Mouse (Mus musculus) CH12.LX (cell line): ENCODE results near the gene Mettl13. TPM values are rescaled to one million over a fixed set of nuclear protein-coding genes. Genes with fewer than 3 reads are reported as not detected.

Source experiments
- DNase-seq: peaks from one replicate; pipeline ENCODE4 v3.0.0-alpha.2; 2013; ENCODE audit errors: extremely low read depth
- H3K27ac ChIP-seq: 2 replicates; pipeline ENCODE4 v1.5.1; 2012; ENCODE audit warnings: low read depth, mild to moderate bottlenecking, control low read depth, moderate library complexity; ENCODE audit not compliant: insufficient read depth
- H3K27me3 ChIP-seq: replicated peaks from 2 replicates; pipeline ENCODE3; 2012; ENCODE audit warnings: inconsistent platforms
- H3K36me3 ChIP-seq, 2 experiments: replicated peaks in 1 of 2; 2 replicates each; pipeline versions ENCODE3 to v1.6.1; 2012; ENCODE audit warnings: inconsistent platforms in 1 of 2, low read length in 1 of 2, mild to moderate bottlenecking in 1 of 2, mixed read lengths in 1 of 2, moderate library complexity in 1 of 2; ENCODE audit not compliant: control insufficient read depth in 1 of 2, insufficient read depth in 1 of 2
- H3K4me1 ChIP-seq, 2 experiments: 2 replicates each; pipeline ENCODE4 v1.6.1; 2012; ENCODE audit warnings: inconsistent platforms in 1 of 2, moderate library complexity in 1 of 2; ENCODE audit not compliant: insufficient read depth in 2 of 2, control insufficient read depth in 1 of 2
- H3K4me2 ChIP-seq: 2 replicates; pipeline ENCODE4 v1.6.1; 2012; ENCODE audit warnings: low read depth, mild to moderate bottlenecking, control low read depth; ENCODE audit not compliant: poor library complexity, insufficient read depth, severe bottlenecking
- H3K4me3 ChIP-seq, 3 experiments: fragments of 150-350 bp in 1 of 3; sonication (generic) in 1 of 3; replicated peaks in 1 of 3; 2 replicates each; pipeline versions ENCODE3 to v1.5.1; 2011 to 2012; ENCODE audit warnings: low read depth in 2 of 3, low read length in 2 of 3, mild to moderate bottlenecking in 2 of 3, moderate library complexity in 2 of 3, control low read depth in 1 of 3, improper control_type of control experiment in 1 of 3, inconsistent platforms in 1 of 3, mixed read lengths in 1 of 3; ENCODE audit not compliant: poor library complexity in 1 of 3
- H3K79me2 ChIP-seq: replicated peaks from 2 replicates; pipeline ENCODE4 v1.6.1; 2012; ENCODE audit warnings: mild to moderate bottlenecking, moderate library complexity; ENCODE audit not compliant: control insufficient read depth, poor library complexity, insufficient read depth, severe bottlenecking; ENCODE audit errors: extremely low read depth
- H3K9ac ChIP-seq: 2 replicates; pipeline ENCODE4 v1.6.1; 2012; ENCODE audit warnings: low read depth, mild to moderate bottlenecking, control low read depth, moderate library complexity; ENCODE audit not compliant: insufficient read depth
- H3K9me3 ChIP-seq: replicated peaks from 2 replicates; pipeline ENCODE3; 2012; ENCODE audit warnings: low read length, inconsistent platforms, mixed read lengths
- BHLHE40 ChIP-seq: IDR thresholded peaks from 2 replicates; pipeline ENCODE4 v1.6.1; 2011; ENCODE audit warnings: mild to moderate bottlenecking, low read depth, low read length, improper control_type of control experiment
- CHD1 ChIP-seq: IDR thresholded peaks from 2 replicates; pipeline ENCODE4 v1.6.1; 2012; ENCODE audit warnings: low read depth, low read length, improper control_type of control experiment, inconsistent platforms
- E2F4 ChIP-seq: IDR thresholded peaks from 2 replicates; pipeline ENCODE4 v1.6.1; 2011; ENCODE audit warnings: low read depth, low read length, improper control_type of control experiment; ENCODE audit not compliant: insufficient replicate concordance
- ELF1 ChIP-seq: IDR thresholded peaks from 2 replicates; pipeline ENCODE4 v1.6.1; 2014; ENCODE audit warnings: low read depth, mild to moderate bottlenecking, inconsistent platforms, low read length, improper control_type of control experiment
- EP300 ChIP-seq: IDR thresholded peaks from 2 replicates; pipeline ENCODE4 v1.6.1; 2011; ENCODE audit warnings: low read length, improper control_type of control experiment
- GABPA ChIP-seq: IDR thresholded peaks from 2 replicates; pipeline ENCODE4 v1.6.1; 2012; ENCODE audit warnings: low read depth, low read length, improper control_type of control experiment, inconsistent platforms; ENCODE audit not compliant: insufficient replicate concordance
- IRF4 ChIP-seq: IDR thresholded peaks from 2 replicates; pipeline ENCODE4 v1.6.1; 2014; ENCODE audit warnings: low read depth, mild to moderate bottlenecking, inconsistent platforms, low read length, improper control_type of control experiment
- JUN ChIP-seq: IDR thresholded peaks from 2 replicates; pipeline ENCODE4 v1.6.1; 2011; ENCODE audit warnings: low read depth, mild to moderate bottlenecking, low read length, improper control_type of control experiment, moderate library complexity; ENCODE audit not compliant: insufficient read depth
- KAT2A ChIP-seq: IDR thresholded peaks from 2 replicates; pipeline ENCODE4 v1.6.1; 2012; ENCODE audit warnings: low read length, improper control_type of control experiment, inconsistent platforms; ENCODE audit not compliant: insufficient replicate concordance
- MAX ChIP-seq: IDR thresholded peaks from 2 replicates; pipeline ENCODE4 v1.6.1; 2011; ENCODE audit warnings: low read length, improper control_type of control experiment
- MAZ ChIP-seq: IDR thresholded peaks from 2 replicates; pipeline ENCODE4 v1.6.1; 2012; ENCODE audit warnings: low read depth, mild to moderate bottlenecking, inconsistent platforms, low read length, improper control_type of control experiment, moderate library complexity
- MEF2A ChIP-seq: IDR thresholded peaks from 2 replicates; pipeline ENCODE4 v1.6.1; 2014; ENCODE audit warnings: low read depth, mild to moderate bottlenecking, inconsistent platforms, low read length, improper control_type of control experiment, borderline replicate concordance
- NELFE ChIP-seq: IDR thresholded peaks from 2 replicates; pipeline ENCODE4 v1.6.1; 2011; ENCODE audit warnings: low read depth, low read length, improper control_type of control experiment
- NRF1 ChIP-seq: IDR thresholded peaks from 2 replicates; pipeline ENCODE4 v1.6.1; 2014; ENCODE audit warnings: low read depth, mild to moderate bottlenecking, inconsistent platforms, low read length, improper control_type of control experiment, moderate library complexity
- PAX5 ChIP-seq: IDR thresholded peaks from 2 replicates; pipeline ENCODE4 v1.6.1; 2012; ENCODE audit warnings: low read length, inconsistent platforms, mixed read lengths
- POLR2A ChIP-seq: IDR thresholded peaks from 2 replicates; pipeline ENCODE4 v1.6.1; 2011; ENCODE audit warnings: low read depth, mild to moderate bottlenecking, improper control_type of control experiment, low read length
- RCOR1 ChIP-seq: conservative IDR thresholded peaks from 2 replicates; pipeline ENCODE4 v1.6.1; 2012; ENCODE audit warnings: low read depth, mild to moderate bottlenecking, inconsistent platforms, low read length, improper control_type of control experiment
- SIN3A ChIP-seq: IDR thresholded peaks from 2 replicates; pipeline ENCODE4 v1.6.1; 2012; ENCODE audit warnings: low read length, improper control_type of control experiment, inconsistent platforms
- TBP ChIP-seq: conservative IDR thresholded peaks from 2 replicates; pipeline ENCODE4 v1.6.1; 2011; ENCODE audit warnings: low read depth, low read length, improper control_type of control experiment
- USF1 ChIP-seq: IDR thresholded peaks from 2 replicates; pipeline ENCODE4 v1.6.1; 2014; ENCODE audit warnings: low read depth, mild to moderate bottlenecking, inconsistent platforms, low read length, improper control_type of control experiment
- ZC3H11A ChIP-seq: IDR thresholded peaks from 2 replicates; pipeline ENCODE4 v1.6.1; 2012; ENCODE audit warnings: low read depth, mild to moderate bottlenecking, inconsistent platforms, low read length, improper control_type of control experiment
- ZKSCAN1 ChIP-seq: IDR thresholded peaks from 2 replicates; pipeline ENCODE4 v1.6.1; 2012; ENCODE audit warnings: low read depth, inconsistent platforms, low read length, improper control_type of control experiment, borderline replicate concordance
- dilution Hi-C: fragments of 300-500 bp; cut with MboI; formaldehyde crosslinking; loops from 2 replicates; pipeline ENCODE4 v1.14.3; 2020; ENCODE audit warnings: low sequenced_read_pairs; ENCODE audit not compliant: extremely low pct_unique_long_range_greater_than_20kb, extremely low pct_ligation_motif_present
- in situ Hi-C: fragments of 300-500 bp; cut with MboI; formaldehyde crosslinking; loops from 3 replicates; pipeline ENCODE4 v1.14.3; 2019; ENCODE audit warnings: low sequenced_read_pairs, low pct_ligation_motif_present, low pct_unique_long_range_greater_than_20kb, mixed read lengths
- polyA plus RNA-seq: library from polyadenylated mRNA; unstranded; fragments of >175 nt; gene quantifications from 2 replicates; pipeline ENCODE4 v1.2.1, GENCODE M21; 2012; ENCODE audit warnings: low read depth; ENCODE audit not compliant: insufficient read length
- total RNA-seq, 2 experiments: library from RNA; depleted of rRNA; stranded (reverse); fragments of 300-350 nt in 1 of 2; fragments of >200 nt in 1 of 2; gene quantifications; 2 replicates each; pipeline ENCODE4 v1.2.3; 2012 to 2014

Mettl13 gene
- total and polyA plus RNA-seq, 3 experiments = 22.8 to 58.5 (median 23.8) TPM

GRCm38 (mm10) chr1:162590415-162590997 is 42.2 kb upstream of the Mettl13 start:
- TF ChIP-seq RCOR1 (no peak), SIN3A (no peak), USF1 (no peak), POLR2A (no peak), PAX5 (no peak), ZC3H11A (no peak), BHLHE40 (no peak), KAT2A (no peak), MAZ (no peak), GABPA (no peak), ELF1 (no peak), JUN (no peak), IRF4 (no peak), EP300 (no peak), ZKSCAN1 (no peak)
- TF ChIP-seq, all 38 proteins: peak for 0
- Histone ChIP-seq H3K4me1 (no peaks in the 10 kb centered on the region), H3K4me3 (no peak overlapping the region), H3K9me3 (no peaks in the 10 kb centered on the region), H3K4me2 (no peak overlapping the region), H3K27ac (no peak overlapping the region), H3K79me2 (no peaks in the 10 kb centered on the region; the same call in 1 of the 2 replicates), H3K36me3 (peaks cover 28 to 71% of the 10 kb centered on the region in 2 experiments), H3K27me3 (no peaks in the 10 kb centered on the region), H3K9ac (no peak overlapping the region)
- dilution Hi-C loops = no loop called here
- no peak for DNase-seq
- in situ Hi-C loops = no loop called here

GRCm38 (mm10) chr1:162589443-162589842 is 41.1 kb upstream of the Mettl13 start:
- Histone ChIP-seq H3K79me2 (no peaks in the 10 kb centered on the region; the same call in 1 of the 2 replicates), H3K9ac (no peak overlapping the region), H3K4me3 (no peak overlapping the region), H3K27ac (no peak overlapping the region), H3K9me3 (no peaks in the 10 kb centered on the region), H3K4me1 (no peaks in the 10 kb centered on the region), H3K27me3 (no peaks in the 10 kb centered on the region), H3K36me3 (peaks cover 28 to 72% of the 10 kb centered on the region in 2 experiments), H3K4me2 (no peak overlapping the region)
- dilution Hi-C loops = no loop called here
- DNase-seq = no peak
- TF ChIP-seq EP300 (no peak), CHD1 (no peak), NRF1 (no peak), MAX (no peak), SIN3A (no peak), E2F4 (no peak), NELFE (no peak), POLR2A (no peak), TBP (no peak), ELF1 (no peak), ZC3H11A (no peak), KAT2A (no peak), MEF2A (no peak)
- in situ Hi-C loops = no loop called here
